Mouse (Mus musculus): Measurements from ENCODE around the gene Slc12a5.
A peak's percentile ranks its signal among the peaks of the same experiment; 100 is the strongest.

The Slc12a5 gene

DNA sequence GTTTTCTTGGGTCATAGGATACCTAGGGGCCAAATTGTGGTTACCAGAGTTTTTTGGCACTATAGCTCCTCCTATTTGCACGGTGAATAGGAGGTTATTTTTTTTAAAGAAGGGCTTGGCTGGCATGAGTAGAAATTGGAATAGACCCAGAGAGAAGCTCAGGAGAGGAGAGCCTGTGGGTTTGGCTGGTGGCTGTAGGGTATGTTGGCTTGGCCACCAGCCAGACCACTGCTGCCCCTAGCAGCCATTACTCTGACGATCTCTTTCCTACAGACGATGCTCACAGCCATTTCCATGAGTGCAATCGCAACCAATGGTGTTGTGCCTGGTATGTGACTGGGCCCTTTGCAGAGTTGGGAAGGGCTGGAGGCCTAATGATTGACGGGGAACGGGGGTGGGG, 15.0 kb downstream of the Slc12a5 start:
- DNase-seq (ENCODE audit: extremely low read depth, low read depth), result no peak

DNA sequence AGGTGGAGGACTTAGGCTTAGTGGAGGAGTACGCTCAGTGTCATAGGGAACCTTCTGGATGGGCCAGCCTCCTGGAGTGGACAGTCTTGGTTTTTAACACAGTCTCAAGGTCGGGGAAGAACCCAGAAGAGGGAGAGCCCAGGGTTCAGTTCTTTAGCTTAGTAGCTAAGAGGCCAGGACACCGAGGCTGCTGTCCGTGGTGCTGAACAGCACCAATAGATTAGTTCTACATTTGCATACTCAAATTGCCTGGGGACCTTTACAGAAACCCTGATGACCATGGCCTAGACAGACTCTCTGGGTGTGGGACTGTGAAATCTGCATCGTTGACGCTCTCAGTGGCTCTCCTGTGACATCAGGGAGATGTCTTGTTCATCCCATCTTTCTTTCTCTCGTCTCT, 19.1 kb downstream of the Slc12a5 start:
- DNase-seq (ENCODE audit: extremely low read depth, low read depth), result peak; percentile 28

DNA sequence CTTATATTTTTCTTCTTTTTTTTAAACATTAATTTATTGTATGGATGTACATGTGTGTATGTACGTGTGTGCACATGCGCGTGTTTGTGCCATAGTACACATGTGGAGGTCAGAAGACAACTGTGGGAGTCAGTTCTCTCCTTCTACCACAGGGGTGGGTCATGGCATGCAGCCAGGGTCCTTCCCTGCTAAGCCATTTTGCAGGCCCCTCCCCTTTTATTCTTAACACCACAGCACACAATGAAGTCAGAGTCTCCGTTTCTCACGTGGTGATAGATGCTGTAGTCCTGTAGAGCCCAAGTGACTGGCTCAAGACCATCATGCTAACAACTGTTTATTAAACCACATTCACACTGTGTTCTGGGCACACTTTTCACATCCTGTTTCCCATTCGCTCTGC, 25.4 kb downstream of the Slc12a5 start:
- DNase-seq (ENCODE audit: extremely low read depth, low read depth), result no peak

DNA sequence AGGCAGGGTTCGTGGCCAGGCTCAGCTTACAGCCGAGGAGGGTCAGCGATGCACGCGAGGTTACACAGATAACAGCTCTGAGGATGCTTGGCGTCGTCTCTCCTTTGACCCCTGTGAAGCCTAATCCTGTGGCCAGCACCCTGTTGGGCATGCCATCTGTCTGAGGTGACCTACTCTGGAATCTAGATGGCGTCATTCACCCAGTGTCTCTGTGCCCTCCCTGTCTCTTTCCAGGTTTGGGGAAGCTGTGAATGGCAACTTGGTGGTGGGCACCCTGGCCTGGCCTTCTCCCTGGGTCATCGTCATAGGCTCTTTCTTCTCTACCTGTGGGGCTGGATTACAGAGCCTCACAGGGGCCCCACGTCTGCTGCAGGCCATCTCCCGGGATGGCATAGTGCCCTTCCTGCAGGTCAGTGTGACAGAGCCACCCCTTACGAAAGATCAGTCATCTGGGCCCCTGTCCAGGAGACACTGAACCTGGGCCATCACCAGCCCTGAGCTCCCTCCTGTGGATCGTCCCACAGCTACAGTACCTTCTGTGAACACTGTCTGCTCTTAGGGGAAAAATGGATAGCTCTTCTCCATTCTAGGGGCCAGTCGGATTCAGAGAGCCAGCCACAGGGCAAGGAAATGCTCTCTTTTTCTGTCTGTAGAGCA, 25.9 kb downstream of the Slc12a5 start:
- DNase-seq (ENCODE audit: extremely low read depth, low read depth), result no peak

DNA sequence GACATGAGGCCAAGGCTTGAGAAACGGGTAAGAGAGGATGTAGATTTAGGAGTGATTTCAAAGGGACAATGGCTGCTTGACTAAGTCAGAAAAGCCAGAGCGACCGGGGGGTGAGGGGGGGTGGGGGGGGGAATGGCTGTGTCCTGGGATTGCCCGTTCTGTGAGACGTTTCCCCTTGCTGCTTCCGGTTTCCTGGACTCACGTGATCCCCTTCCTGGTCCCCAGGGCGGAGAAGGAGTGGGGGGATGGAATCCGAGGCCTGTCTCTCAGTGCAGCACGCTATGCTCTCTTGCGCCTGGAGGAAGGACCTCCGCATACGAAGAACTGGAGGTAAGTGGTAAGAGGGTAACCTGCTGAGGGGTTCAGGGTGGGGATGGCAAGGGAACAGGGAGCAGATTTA, 28.2 kb downstream of the Slc12a5 start:
- no peak for DNase-seq (ENCODE audit: extremely low read depth, low read depth)

DNA sequence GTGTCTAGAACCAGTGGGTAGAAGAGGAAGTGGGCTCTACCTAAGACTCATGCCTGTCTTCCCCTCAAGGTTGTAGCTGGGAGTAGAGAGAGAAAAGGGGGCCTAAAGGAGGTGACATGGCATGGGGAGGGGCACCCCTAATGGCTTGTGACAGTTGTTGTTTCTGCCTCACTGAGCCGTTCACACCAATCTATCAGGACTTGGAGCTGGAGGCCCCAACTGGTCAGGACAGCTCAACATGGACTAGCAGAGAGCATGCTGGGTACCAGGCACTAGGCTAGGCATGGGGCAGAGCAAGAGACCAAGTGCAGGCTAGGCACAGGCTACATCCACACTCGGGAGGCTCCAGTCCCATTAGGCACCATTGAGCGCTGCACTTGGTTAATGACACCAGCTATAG, 30.5 kb downstream of the Slc12a5 start:
- DNase-seq (ENCODE audit: extremely low read depth, low read depth), result no peak

DNA sequence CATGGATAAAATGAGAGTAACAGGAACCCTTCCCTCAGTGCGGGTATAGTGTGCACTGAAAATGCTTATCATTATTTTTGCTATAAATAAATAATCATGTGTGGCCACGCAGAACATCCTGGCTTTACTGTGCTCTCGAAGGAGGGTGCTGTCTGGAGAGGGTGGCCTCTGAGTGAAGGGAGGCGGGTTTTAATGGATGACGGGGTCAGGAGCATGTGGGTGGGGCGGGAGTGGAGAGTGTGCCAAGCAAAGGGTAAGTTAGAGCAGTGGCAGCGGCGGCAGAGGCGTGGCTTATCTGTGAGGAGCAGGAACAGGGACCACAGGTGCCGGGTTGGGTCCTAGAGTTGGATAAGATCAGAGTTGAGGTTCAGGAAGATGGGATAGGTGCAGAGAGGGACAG, 31.2 kb downstream of the Slc12a5 start:
- peak; percentile 10 for DNase-seq (ENCODE audit: extremely low read depth, low read depth)

DNA sequence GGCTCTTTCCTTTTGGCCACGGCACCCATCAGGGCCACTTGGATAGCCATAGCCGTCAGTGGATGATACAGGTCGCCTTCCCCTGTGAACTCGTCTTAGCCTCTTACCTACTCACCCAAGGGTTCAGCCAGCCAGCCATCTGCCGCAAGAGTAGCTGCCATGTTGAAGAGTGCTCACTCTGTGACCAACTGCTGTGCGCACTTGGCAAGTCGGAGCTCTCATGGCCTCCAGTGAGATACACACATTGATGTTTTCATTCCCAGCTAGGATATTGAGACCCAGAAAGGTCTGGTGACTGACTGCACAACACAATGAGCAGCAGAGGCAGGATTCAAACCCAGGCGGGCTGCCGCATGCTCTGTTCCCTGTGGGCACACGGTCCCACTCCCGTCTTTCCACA, 33.6 kb downstream of the Slc12a5 start:
- no peak for DNase-seq (ENCODE audit: extremely low read depth, low read depth)

DNA sequence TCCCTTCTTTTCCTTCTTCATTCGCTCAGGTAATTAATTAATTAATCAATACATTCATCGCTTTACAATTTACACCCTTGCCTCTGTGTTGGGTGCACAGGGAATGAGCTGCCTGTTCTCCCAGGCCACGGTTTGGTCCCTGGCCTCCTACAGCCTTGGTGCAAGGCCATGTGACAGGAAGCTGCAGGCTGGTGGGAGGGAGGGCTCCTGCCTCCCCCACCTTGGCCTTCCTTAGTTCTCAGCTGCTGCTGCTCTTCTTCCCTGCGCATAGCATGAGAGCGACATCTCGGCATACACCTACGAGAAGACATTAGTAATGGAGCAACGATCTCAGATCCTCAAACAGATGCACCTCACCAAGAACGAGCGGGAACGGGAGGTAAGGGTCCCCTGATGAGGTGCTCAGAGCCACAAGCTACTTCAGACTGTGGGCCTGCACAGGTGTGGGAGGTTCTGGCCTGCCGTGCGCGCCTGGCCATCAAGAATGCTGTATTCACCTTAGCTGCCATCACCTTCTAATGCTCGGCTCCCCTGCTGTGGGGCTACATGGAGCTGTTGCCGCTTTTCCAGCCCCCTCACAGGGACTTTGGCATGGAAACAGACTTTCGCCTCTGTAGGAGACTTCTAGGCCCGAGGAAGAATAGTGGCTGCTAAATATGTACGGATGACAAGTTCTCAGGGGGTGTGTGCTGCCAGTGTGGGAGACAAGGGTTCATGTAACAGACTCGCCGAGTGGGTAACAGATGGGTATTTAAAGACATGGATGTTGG, 34.2 kb downstream of the Slc12a5 start:
- DNase-seq (ENCODE audit: extremely low read depth, low read depth), result no peak

DNA sequence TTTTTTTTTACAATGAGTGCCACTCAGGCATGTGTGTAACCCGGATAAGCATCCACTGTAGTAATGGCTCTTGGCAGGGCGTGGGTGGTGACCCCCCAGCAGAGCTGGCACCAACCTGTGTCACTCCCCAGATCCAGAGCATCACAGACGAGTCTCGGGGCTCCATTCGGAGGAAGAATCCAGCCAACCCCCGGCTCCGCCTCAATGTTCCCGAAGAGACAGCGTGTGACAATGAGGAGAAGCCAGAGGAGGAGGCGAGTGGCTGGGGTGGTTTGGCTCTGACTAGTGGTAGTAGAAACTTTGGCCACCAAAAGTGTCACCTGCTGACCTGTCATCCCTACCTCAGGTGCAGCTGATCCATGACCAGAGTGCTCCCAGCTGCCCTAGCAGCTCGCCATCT, 35.4 kb downstream of the Slc12a5 start:
- DNase-seq (ENCODE audit: extremely low read depth, low read depth), result no peak

DNA sequence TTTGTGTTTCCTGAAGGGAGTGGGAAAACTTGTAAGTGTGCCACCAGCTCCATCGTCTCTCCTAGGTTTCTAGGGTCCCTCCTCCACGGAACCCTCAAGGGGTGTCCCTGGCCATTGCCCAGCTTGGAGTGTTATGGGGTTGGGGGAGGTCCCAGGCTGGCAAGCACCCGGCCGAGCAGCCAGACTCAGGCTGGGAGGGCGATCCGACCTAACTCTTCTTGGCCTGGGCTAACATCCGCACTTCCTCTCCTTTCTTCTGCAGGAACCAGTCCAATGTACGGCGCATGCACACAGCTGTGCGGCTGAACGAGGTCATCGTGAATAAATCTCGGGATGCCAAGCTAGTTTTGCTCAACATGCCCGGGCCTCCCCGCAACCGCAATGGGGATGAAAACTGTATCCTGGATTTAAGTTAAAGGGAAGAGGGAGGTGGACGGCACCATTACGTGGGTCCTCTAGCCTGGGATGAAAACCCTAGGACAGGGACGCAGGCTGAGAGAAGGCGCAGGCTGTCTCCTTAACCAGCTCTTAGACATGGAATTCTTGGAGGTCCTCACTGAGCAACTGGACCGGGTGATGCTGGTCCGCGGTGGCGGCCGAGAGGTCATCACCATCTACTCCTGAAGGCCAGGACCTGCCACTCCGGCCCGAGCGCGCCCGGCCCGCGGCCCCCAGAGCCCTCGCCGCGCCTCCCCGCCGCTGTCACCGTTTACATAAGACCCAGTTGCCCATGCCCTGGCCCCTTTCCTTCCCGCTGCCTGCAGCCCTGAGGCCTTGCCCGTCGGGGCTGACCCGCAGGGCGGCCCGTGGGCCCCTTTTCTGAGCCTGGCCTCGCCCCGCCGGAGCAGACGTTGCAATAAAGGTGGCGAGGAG, 36.5 kb downstream of the Slc12a5 start:
- DNase-seq (ENCODE audit: extremely low read depth, low read depth), result no peak

DNA sequence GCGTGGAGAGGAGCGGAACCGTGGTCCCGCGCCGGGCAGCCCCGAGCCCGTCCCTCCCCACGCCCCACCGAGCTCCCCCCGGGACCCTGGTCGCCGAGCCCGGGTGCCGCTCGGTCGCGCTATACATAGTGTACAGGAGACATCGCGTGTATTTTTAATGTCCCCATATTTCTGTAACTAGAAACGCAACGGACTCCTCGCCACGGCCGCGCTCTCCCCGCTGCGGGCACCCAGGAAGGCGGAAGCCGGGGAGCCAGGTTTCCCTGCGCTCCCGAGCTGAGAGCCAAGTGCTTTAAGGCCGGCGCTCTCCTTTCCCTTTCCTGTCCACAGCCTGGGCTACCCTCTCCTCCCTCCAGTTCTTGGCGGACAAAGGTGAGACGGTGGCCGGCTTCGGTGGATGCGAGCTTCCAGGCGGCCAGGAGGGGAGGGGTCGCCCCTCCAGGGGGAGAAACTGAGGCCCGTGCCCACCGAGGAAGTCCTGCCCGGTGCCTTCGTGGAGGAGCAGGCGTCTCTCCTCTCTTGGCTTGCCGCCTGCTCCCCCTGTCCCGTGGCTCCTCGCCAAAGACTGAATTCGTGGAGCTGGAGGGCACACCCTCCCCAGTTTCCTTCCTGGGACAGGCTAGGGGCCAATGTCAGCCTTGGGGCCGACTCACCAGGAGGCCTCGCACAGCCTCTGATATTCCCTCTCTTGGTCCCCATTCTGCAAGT, 37.3 kb downstream of the Slc12a5 start:
- DNase-seq (ENCODE audit: extremely low read depth, low read depth), result no peak

DNA sequence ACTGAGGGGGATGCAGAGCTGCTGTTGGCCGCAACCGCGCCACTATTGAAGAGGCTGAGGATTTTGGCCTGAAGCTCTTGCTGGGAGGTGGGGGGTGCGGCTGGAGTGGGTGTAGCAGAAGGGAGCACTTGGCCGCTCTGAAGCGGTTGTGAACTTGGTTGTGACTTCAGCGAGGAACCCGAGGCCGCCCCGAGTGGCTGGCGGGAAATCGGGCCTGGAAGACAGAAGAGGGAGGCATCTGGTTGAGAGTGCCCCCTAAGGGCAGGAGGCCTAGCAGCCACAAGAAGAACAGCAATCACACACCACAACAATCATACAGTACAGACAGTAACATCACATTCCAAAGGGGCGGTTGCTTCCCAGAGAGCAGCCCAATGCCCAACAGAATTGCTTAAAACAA, 41.4 kb downstream of the Slc12a5 start:
- no peak for DNase-seq (ENCODE audit: extremely low read depth, low read depth)

DNA sequence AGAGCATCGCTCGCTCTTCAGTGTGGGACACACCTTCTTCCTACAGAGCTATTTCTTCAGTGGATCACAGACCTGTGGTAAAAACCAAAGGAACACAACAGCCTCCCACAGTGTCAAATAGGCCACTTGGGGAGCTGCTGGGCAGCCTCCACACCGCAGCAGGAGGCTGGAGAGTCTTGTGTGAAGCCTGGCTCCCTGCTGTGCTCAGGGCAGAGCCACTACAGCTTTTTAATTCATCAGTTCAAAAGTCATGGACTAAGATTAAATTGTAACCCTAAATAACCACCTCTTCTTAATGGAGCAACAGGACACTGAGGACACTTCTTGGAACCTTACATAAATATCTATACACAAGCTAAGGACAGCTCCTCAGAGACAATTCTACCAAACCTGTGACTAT, 42.5 kb downstream of the Slc12a5 start:
- no peak for DNase-seq (ENCODE audit: extremely low read depth, low read depth)

DNA sequence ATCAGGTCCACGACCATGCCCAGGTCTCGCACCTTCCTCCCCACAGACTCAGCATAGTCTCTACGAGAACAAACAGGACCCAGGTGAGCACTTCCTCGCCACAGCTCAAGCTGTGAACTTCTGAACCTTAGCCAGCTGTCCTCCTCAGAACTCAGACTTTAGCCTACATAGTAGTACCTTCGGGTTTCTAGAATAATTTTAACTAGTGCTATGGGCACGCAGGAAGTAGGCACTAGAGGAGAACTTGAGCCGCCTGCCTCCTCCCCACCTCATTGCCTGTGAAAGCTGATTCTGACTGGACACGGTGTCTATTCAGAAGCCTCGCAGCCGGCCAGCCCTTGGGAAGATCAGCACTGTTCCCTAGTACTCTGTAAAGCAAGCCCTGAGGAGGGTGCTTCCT, 43.6 kb downstream of the Slc12a5 start:
- DNase-seq (ENCODE audit: extremely low read depth, low read depth), result no peak

DNA sequence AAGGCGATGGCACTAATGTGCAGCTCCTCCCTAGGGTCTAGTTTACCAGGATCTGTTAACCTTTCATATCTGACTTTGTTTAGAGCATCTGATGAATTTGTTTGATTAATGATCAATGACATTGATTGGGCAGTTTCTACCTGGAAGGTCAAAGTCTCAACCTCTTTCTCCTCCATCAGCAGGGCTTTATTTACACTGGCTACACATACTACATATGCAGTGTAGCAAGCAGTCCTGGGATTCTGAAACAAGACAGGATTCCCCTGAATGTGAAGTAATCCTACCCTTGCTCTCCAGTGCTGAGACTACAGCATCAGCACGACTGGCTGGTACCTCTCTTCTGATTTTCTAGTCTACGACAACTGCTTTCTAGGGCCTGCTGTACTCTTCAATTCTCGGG, 46.2 kb downstream of the Slc12a5 start:
- DNase-seq (ENCODE audit: extremely low read depth, low read depth), result no peak

DNA sequence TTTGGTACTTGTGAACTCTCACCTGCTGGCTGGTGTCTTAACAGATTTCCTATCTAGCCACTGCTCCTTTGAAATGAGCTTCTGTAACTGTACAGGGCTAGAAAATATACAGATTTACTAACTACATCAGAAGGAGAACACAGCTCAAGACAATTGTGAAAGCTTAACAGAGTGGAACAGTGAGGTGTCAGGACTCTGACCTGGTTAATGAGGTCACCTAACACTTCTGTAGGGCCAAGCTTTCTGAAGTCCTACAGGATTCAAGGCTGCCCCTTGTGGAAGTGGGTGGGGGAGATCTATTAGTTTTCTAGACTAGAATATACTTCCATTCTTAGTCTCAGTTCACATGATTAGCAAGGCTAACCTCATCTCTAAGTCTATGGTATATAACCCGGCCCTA, 47.4 kb downstream of the Slc12a5 start:
- DNase-seq (ENCODE audit: extremely low read depth, low read depth), result no peak

DNA sequence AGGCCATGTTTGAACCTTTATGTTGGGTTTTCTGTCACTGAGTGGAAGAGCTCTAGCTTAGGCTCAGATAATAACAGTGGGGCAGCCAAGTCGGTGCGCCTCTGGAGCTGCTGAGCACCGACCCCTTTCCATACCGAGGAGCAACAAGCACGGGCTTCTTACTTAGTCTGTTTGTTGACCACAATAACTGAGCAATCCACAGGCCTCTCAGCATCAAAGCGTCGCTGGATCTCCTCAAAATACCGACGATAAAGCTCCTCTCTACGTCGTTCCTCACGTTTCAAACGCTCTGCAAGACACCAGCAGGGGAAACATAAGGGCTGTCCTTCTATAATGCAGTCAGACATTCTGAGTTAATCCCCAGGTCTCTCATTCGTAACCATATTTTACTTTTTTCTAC, 48.6 kb downstream of the Slc12a5 start:
- no peak for DNase-seq (ENCODE audit: extremely low read depth, low read depth)

DNA sequence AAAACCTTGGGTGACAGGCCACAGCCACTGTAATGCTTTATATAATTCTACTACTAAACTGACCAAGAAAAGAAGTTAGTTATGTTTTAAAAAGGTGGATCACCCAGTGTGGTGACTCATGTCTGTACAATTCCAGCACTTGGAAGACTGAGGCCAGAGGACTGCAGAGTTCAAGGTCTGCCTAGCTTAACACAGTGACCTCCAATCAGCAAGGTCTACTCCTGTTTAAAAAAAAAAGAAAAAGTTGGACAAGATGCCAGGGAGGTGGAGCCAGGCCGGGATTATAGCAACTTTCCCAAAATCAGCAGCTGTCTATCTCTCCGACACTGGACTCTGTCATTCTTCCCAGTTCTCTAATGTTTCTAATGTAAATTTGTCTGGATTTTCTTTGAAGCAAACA, 49.0 kb downstream of the Slc12a5 start:
- DNase-seq (ENCODE audit: extremely low read depth, low read depth), result no peak

DNA sequence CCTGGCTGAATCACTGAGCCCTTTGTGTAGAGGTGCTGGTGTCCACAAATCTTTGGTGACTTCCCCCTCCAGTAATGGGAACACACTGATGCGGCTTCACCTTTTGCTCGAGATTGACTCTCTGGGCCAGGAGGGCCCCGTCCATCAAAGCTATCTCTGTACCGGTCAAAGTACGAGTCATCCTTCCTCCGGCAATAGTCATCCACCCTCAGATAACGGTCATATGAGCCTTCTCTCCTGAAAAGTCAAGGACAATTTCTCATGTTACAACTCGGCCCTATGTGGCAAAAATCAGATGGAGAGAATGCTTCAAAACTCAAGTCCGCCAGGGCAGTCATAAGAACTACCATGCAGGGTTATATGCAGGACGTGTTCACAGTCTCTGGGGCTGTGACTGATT, 49.7 kb downstream of the Slc12a5 start:
- no peak for DNase-seq (ENCODE audit: extremely low read depth, low read depth)

DNA sequence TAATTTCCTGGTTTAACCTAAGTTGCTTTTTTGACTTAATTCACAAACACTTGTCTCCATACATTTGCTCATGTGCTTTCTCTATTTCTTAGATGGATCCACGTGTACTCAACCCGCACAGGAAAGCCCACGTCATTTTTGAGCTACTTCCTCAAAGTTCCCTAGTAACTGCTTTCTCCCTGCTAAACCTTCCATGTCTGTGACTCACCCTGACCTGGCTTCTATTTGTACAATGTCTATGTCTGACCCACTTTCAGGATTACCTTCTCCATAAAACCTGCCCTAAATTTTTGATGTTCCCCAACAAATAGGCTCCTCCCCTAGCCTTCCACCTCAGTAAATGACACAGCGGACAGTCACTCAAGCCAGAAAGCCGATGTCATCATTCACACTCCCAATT, 54.3 kb downstream of the Slc12a5 start:
- no peak for DNase-seq (ENCODE audit: extremely low read depth, low read depth)

DNA sequence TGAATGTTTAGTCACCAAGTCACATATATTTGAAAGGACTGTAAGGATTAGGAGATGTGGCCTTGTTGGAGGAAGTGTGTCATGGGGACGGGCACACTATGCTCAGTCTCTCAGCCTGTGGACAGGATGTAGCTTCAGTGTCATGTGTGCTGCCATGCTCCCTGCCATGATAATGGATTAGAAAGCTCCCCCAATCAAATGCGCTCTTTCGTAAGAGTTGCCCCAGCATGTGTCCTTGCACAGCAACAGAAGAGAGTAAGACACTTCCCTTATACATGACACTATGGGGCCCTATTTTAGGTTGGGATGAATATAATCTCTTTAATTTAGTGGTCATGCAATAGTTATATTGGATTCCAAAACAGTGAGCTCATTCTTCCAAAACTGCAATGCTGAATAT, 59.9 kb downstream of the Slc12a5 start:
- DNase-seq (ENCODE audit: extremely low read depth, low read depth), result no peak

All from MEL-GATA-1-ER (cell line).